Mouse (Mus musculus): ENCODE results near the gene Plekha4. TPM values are rescaled to one million over a fixed set of nuclear protein-coding genes. Genes with fewer than 3 reads are reported as not detected.
"Not testable (repeated sequence)": the region's sequence is repeated elsewhere in the genome, so short reads cannot be mapped to it uniquely, and the experiment has no call there.

The Plekha4 gene
- polyA plus RNA-seq, 1 experiment from 2014 or later, result 3.3 TPM

- H3K27me3 ChIP-seq, result no peaks in the 10 kb centered on the region
- peaks cover 41% of the 10 kb centered on the region for H3K4me1 ChIP-seq
- peak overlapping the region; percentile 86 for H3K4me3 ChIP-seq
- WGBS, result 24% methylated on average over 12 of the region's 12 CpGs
- peak overlapping the region; percentile 90 for H3K9ac ChIP-seq
- no peak for ATAC-seq (ENCODE audit: low FRiP score, low read depth)
- peaks cover 16% of the 10 kb centered on the region for H3K36me3 ChIP-seq
- H3K4me2 ChIP-seq (replicated peaks), result peak overlapping the region; percentile 85
- H3K27ac ChIP-seq, result peak overlapping the region; percentile 91; the same call in 1 of the 2 replicates
- no peaks in the 10 kb centered on the region for H3K9me3 ChIP-seq
Observed at GRCm38 (mm10) chr7:45524841-45525621, 1.1 kb upstream of the Plekha4 start.

GRCm38 (mm10) chr7:45526474-45527120, 467 bp downstream of the Plekha4 start:
- H3K4me2 ChIP-seq (replicated peaks), result peak overlapping the region; percentile 85
- ATAC-seq (ENCODE audit: low FRiP score, low read depth), result 0 out of 2 replicates have a peak, but pooled peaks have one; percentile 8
- peak overlapping the region; percentile 90 for H3K9ac ChIP-seq
- 21% methylated on average over 7 of the region's 7 CpGs for WGBS
- H3K36me3 ChIP-seq, result peaks cover 16% of the 10 kb centered on the region
- peak overlapping the region; percentile 86 for H3K4me3 ChIP-seq
- H3K4me1 ChIP-seq, result peaks cover 43% of the 10 kb centered on the region
- no peaks in the 10 kb centered on the region for H3K27me3 ChIP-seq
- H3K27ac ChIP-seq, result peak overlapping the region; percentile 91
- H3K9me3 ChIP-seq, result no peaks in the 10 kb centered on the region

GRCm38 (mm10) chr7:45527169-45527568, 1.0 kb downstream of the Plekha4 start:
- H3K4me3 ChIP-seq, result not testable (repeated sequence)

GRCm38 (mm10) chr7:45529461-45529860, 3.3 kb downstream of the Plekha4 start:
- 15% methylated on average over 6 of the region's 6 CpGs for WGBS
- Histone ChIP-seq H3K27ac (no peak overlapping the region; the same call in 1 of the 2 replicates), H3K9ac (no peak overlapping the region), H3K9me3 (no peaks in the 10 kb centered on the region), H3K4me3 (no peak overlapping the region), H3K36me3 (peaks cover 2% of the 10 kb centered on the region; the same call in 1 of the 2 replicates), H3K27me3 (no peaks in the 10 kb centered on the region), H3K4me2 (replicated peaks) (peak overlapping the region; percentile 9; the same call in 1 of the 2 replicates), H3K4me1 (peaks cover 22% of the 10 kb centered on the region)
- no peak for ATAC-seq (ENCODE audit: low FRiP score, low read depth)

More at GRCm38 (mm10) chr7:45527169-45527568, 1.0 kb downstream of the Plekha4 start:
- Histone ChIP-seq H3K4me1 (peaks cover 42% of the 10 kb centered on the region), H3K36me3 (peaks cover 16% of the 10 kb centered on the region)
- not testable (repeated sequence) for H3K4me2 ChIP-seq (replicated peaks); H3K27me3 ChIP-seq; ATAC-seq (ENCODE audit: low FRiP score, low read depth); H3K27ac ChIP-seq; H3K9ac ChIP-seq; H3K9me3 ChIP-seq
- 93% methylated on average over 6 of the region's 6 CpGs for WGBS

- Histone ChIP-seq H3K4me1 (peaks cover 12% of the 10 kb centered on the region), H3K27ac (peak overlapping the region; percentile 28; the same call in 1 of the 2 replicates), H3K4me3 (no peak overlapping the region), H3K4me2 (replicated peaks) (peak overlapping the region; percentile 32), H3K9me3 (no peaks in the 10 kb centered on the region), H3K9ac (0 out of 2 replicates have a peak overlapping the region, but pooled peaks have one; percentile 19), H3K36me3 (no peaks in the 10 kb centered on the region), H3K27me3 (no peaks in the 10 kb centered on the region)
- ATAC-seq (ENCODE audit: low FRiP score, low read depth), result no peak
- 80% methylated on average over 2 of the region's 2 CpGs for WGBS
Observed at GRCm38 (mm10) chr7:45530643-45531042, 4.5 kb downstream of the Plekha4 start.

- no peaks in the 10 kb centered on the region for H3K36me3 ChIP-seq
- no peak overlapping the region for H3K4me3 ChIP-seq
- WGBS, result 80% methylated on average over 1 of the region's 1 CpGs
- peaks cover 11% of the 10 kb centered on the region for H3K4me1 ChIP-seq
- no peaks in the 10 kb centered on the region for H3K9me3 ChIP-seq
- no peak for ATAC-seq (ENCODE audit: low FRiP score, low read depth)
- H3K9ac ChIP-seq, result no peak overlapping the region
- H3K27ac ChIP-seq, result no peak overlapping the region
- H3K4me2 ChIP-seq (replicated peaks), result no peak overlapping the region
- H3K27me3 ChIP-seq, result no peaks in the 10 kb centered on the region
Observed at GRCm38 (mm10) chr7:45535676-45536075, 9.5 kb downstream of the Plekha4 start.

GRCm38 (mm10) chr7:45537602-45538001, 11.5 kb downstream of the Plekha4 start:
- ATAC-seq (ENCODE audit: low FRiP score, low read depth), result no peak
- no peaks in the 10 kb centered on the region for H3K9me3 ChIP-seq
- H3K27ac ChIP-seq, result no peak overlapping the region
- WGBS, result 81% methylated on average over 10 of the region's 10 CpGs
- H3K27me3 ChIP-seq, result no peaks in the 10 kb centered on the region
- H3K4me1 ChIP-seq, result peaks cover 10% of the 10 kb centered on the region
- H3K36me3 ChIP-seq, result no peaks in the 10 kb centered on the region
- peak overlapping the region; percentile 53 for H3K4me3 ChIP-seq
- H3K4me2 ChIP-seq (replicated peaks), result peak overlapping the region; percentile 88
- peak overlapping the region; percentile 59 for H3K9ac ChIP-seq

GRCm38 (mm10) chr7:45538163-45539041, 12.3 kb downstream of the Plekha4 start:
- H3K27me3 ChIP-seq, result no peaks in the 10 kb centered on the region

GRCm38 (mm10) chr7:45539095-45539494, 13.0 kb downstream of the Plekha4 start:
- Histone ChIP-seq H3K36me3 (no peaks in the 10 kb centered on the region), H3K27me3 (no peaks in the 10 kb centered on the region), H3K4me3 (no peak overlapping the region), H3K9me3 (no peaks in the 10 kb centered on the region), H3K4me2 (replicated peaks) (peak overlapping the region; percentile 88; the same call in 1 of the 2 replicates), H3K9ac (no peak overlapping the region), H3K4me1 (peaks cover 10% of the 10 kb centered on the region), H3K27ac (no peak overlapping the region; the same call in 1 of the 2 replicates)
- no peak for ATAC-seq (ENCODE audit: low FRiP score, low read depth)
- WGBS, result 79% methylated on average over 3 of the region's 3 CpGs

More at GRCm38 (mm10) chr7:45538163-45539041, 12.3 kb downstream of the Plekha4 start:
- H3K4me3 ChIP-seq, result peak overlapping the region; percentile 53
- peak overlapping the region; percentile 59 for H3K9ac ChIP-seq
- peak overlapping the region; percentile 88 for H3K4me2 ChIP-seq (replicated peaks)
- peaks cover 10% of the 10 kb centered on the region for H3K4me1 ChIP-seq
- ATAC-seq (ENCODE audit: low FRiP score, low read depth), result peak; percentile 79
- H3K9me3 ChIP-seq, result no peaks in the 10 kb centered on the region
- 2% methylated on average over 26 of the region's 29 CpGs for WGBS
- H3K27ac ChIP-seq, result no peak overlapping the region; the same call in 1 of the 2 replicates
- H3K36me3 ChIP-seq, result no peaks in the 10 kb centered on the region

- H3K27ac ChIP-seq, result no peak overlapping the region
- H3K4me2 ChIP-seq (replicated peaks), result no peak overlapping the region
- no peak for ATAC-seq (ENCODE audit: low FRiP score, low read depth)
- H3K9me3 ChIP-seq, result no peaks in the 10 kb centered on the region
- H3K4me1 ChIP-seq, result peaks cover 10% of the 10 kb centered on the region
- H3K9ac ChIP-seq, result no peak overlapping the region
- H3K27me3 ChIP-seq, result no peaks in the 10 kb centered on the region
- H3K36me3 ChIP-seq, result no peaks in the 10 kb centered on the region
- H3K4me3 ChIP-seq, result no peak overlapping the region
- WGBS, result 39% methylated on average over 2 of the region's 2 CpGs
Observed at GRCm38 (mm10) chr7:45540213-45540612, 14.1 kb downstream of the Plekha4 start.

GRCm38 (mm10) chr7:45544525-45544924, 18.4 kb downstream of the Plekha4 start:
- no peaks in the 10 kb centered on the region for H3K36me3 ChIP-seq
- H3K9ac ChIP-seq, result no peak overlapping the region
- WGBS, result 97% methylated on average over 1 of the region's 1 CpGs
- H3K27ac ChIP-seq, result no peak overlapping the region
- ATAC-seq (ENCODE audit: low FRiP score, low read depth), result no peak
- no peaks in the 10 kb centered on the region for H3K9me3 ChIP-seq
- no peak overlapping the region for H3K4me3 ChIP-seq
- H3K4me2 ChIP-seq (replicated peaks), result no peak overlapping the region
- H3K27me3 ChIP-seq, result no peaks in the 10 kb centered on the region
- H3K4me1 ChIP-seq, result no peaks in the 10 kb centered on the region
